8 mouse cellular contexts compared by ENCODE assay signal in genomic region chr2:156421381-156422110, GRCm38 (mm10). TPM values are rescaled to one million over a fixed set of nuclear protein-coding genes. Genes with fewer than 3 reads are reported as not detected.
A peak's percentile ranks its signal among the peaks of the same experiment; 100 is the strongest.
DNase-seq lines count a peak whose midpoint lies in the region; ATAC-seq and TF ChIP-seq lines count a peak whose summit lies in the region.

No protein-coding gene starts in this region.

- H3K4me2 ChIP-seq in lung, postnatal 0 days (replicated peaks; ENCODE audit: low read depth, low read length), result peak overlapping the region; percentile 96

- TF ChIP-seq EP300 in lung, postnatal 0 days (IDR thresholded peaks at IDR 0.05), result no peak

- peak; percentile 42 for ATAC-seq in granulocyte monocyte progenitor cell, adult 5-6 weeks (replicated peaks; ENCODE audit: poor library complexity, severe bottlenecking)
- ATAC-seq in lung, postnatal 0 days, result peak; percentile 40
- ATAC-seq in erythroid progenitor cell, adult 5-6 weeks (replicated peaks; ENCODE audit: low FRiP score, poor library complexity, severe bottlenecking), result no peak

- H3K27ac ChIP-seq in liver, adult 2 months (replicated peaks; ENCODE audit: insufficient read depth, low read depth, low read length), result no peak overlapping the region
- H3K27ac ChIP-seq in cerebellum, adult 2 months (ENCODE audit: insufficient read depth, low read length), result no peak overlapping the region
- H3K27ac ChIP-seq in lung, postnatal 0 days (ENCODE audit: low read length), result peak overlapping the region; percentile 68
- H3K27ac ChIP-seq in olfactory bulb, adult 2 months (ENCODE audit: insufficient read depth, low read depth, low read length), result no peak overlapping the region

- no peaks in the 10 kb centered on the region for H3K79me2 ChIP-seq in liver, adult 2 months (ENCODE audit: control insufficient read depth, insufficient read depth, low read length)

- H3K36me3 ChIP-seq in liver, adult 2 months (ENCODE audit: control insufficient read depth, insufficient read depth, low read length), result no peaks in the 10 kb centered on the region
- H3K36me3 ChIP-seq in lung, postnatal 0 days (ENCODE audit: insufficient read depth, low read length), result no peaks in the 10 kb centered on the region

- DNase-seq in liver, adult 2 months (ENCODE audit: extremely low read depth, low read depth, low spot score), result no peak
- no peak for DNase-seq in liver
- DNase-seq in cerebellum, adult 2 months, result peak in 1 of 2 experiments; percentile 35
- peak; percentile 41 to 67 for DNase-seq in kidney, postnatal 25 days
- DNase-seq in lung, postnatal 0 days (ENCODE audit: low spot score), result peak; percentile 53

- H3K9ac ChIP-seq in liver, adult 2 months (ENCODE audit: low read depth, low read length), result peak overlapping the region; percentile 57
- peak overlapping the region; percentile 56; the same call in 1 of the 2 replicates for H3K9ac ChIP-seq in lung, postnatal 0 days (replicated peaks; ENCODE audit: low read depth)

- no peak for TF ChIP-seq CTCF in liver, adult 2 months (IDR thresholded peaks at IDR 0.05; ENCODE audit: low read depth, low read length)
- TF ChIP-seq CTCF in cerebellum, adult 2 months (IDR thresholded peaks at IDR 0.05; ENCODE audit: borderline replicate concordance, insufficient read depth, low read depth, low read length), result no peak
- TF ChIP-seq CTCF in lung, postnatal 0 days (IDR thresholded peaks at IDR 0.05), result no peak
- no peak for TF ChIP-seq CTCF in olfactory bulb, adult 2 months (IDR thresholded peaks at IDR 0.05; ENCODE audit: insufficient read depth, low read depth, low read length)

- H3K9me3 ChIP-seq in lung, postnatal 0 days (ENCODE audit: low read length), result no peaks in the 10 kb centered on the region

- H3K4me1 ChIP-seq in liver, adult 2 months (ENCODE audit: control insufficient read depth, insufficient read depth, low read length), result peaks cover 3% of the 10 kb centered on the region; the same call in 1 of the 2 replicates
- H3K4me1 ChIP-seq in cerebellum, adult 2 months (ENCODE audit: control insufficient read depth, insufficient read depth, low read length), result peaks cover 5% of the 10 kb centered on the region; the same call in 1 of the 2 replicates
- H3K4me1 ChIP-seq in lung, postnatal 0 days (ENCODE audit: insufficient read depth, low read depth, low read length), result 0 out of 2 replicates have a peak, but pooled peaks cover 6% of the 10 kb centered on the region
- H3K4me1 ChIP-seq in olfactory bulb, adult 2 months (ENCODE audit: control insufficient read depth, insufficient read depth, low read length), result peaks cover 9% of the 10 kb centered on the region; the same call in 1 of the 2 replicates

- WGBS in liver, adult 2 months, result 2% methylated on average over 36 of the region's 36 CpGs
- 2% methylated on average over 36 of the region's 36 CpGs for WGBS in cerebellum, adult 2 months
- WGBS in lung, postnatal 0 days, result under 1% methylated on average over 35 of the region's 36 CpGs
- 2% methylated on average over 36 of the region's 36 CpGs for WGBS in olfactory bulb, adult 2 months

- H3K4me3 ChIP-seq in liver, adult 2 months (ENCODE audit: insufficient read depth, low read depth, low read length), result peak overlapping the region; percentile 59
- peak overlapping the region; percentile 56 for H3K4me3 ChIP-seq in cerebellum, adult 2 months (replicated peaks; ENCODE audit: insufficient read depth, low read depth, low read length)
- H3K4me3 ChIP-seq in lung, postnatal 0 days (ENCODE audit: low read depth, low read length), result peak overlapping the region; percentile 54
- peak overlapping the region; percentile 51 for H3K4me3 ChIP-seq in olfactory bulb, adult 2 months (ENCODE audit: insufficient read depth, low read depth, low read length)

- peaks cover 10% of the 10 kb centered on the region; the same call in 1 of the 2 replicates for H3K27me3 ChIP-seq in liver, adult 2 months (ENCODE audit: control insufficient read depth, insufficient read depth, low read length)
- no peaks in the 10 kb centered on the region for H3K27me3 ChIP-seq in cerebellum, adult 2 months (ENCODE audit: control insufficient read depth, insufficient read depth, low read length)
- peaks cover 10% of the 10 kb centered on the region; the same call in 1 of the 2 replicates for H3K27me3 ChIP-seq in lung, postnatal 0 days (replicated peaks; ENCODE audit: insufficient read depth, low read length)

- TF ChIP-seq POLR2A in liver, adult 2 months (IDR thresholded peaks at IDR 0.05; ENCODE audit: extremely low read depth, insufficient read depth, low read length), result no peak
- TF ChIP-seq POLR2A in cerebellum, adult 2 months (IDR thresholded peaks at IDR 0.05; ENCODE audit: borderline replicate concordance, insufficient read depth, low read length), result no peak
- no peak for TF ChIP-seq POLR2A in olfactory bulb, adult 2 months (IDR thresholded peaks at IDR 0.05; ENCODE audit: insufficient read depth, low read depth, low read length)

RNA-seq across cellular contexts. Expression of gene Epb41l1, which starts 0.8 kb away (rescaled TPM):
- 1.2 and 1.3 TPM in 2 replicates for total RNA-seq in liver, adult 2 months (2014; rRNA removed)
- polyA plus RNA-seq in liver, adult 2 months (2012; rRNA removed), result 0.72 and 1.1 TPM in 2 replicates
- 219 and 223 TPM in 2 replicates for polyA plus RNA-seq in cerebellum, adult 2 months (2012; rRNA removed)
- total RNA-seq in granulocyte monocyte progenitor cell, adult 5-6 weeks (2014; fragmentation: Nextera tagmentation), result 1.0 TPM in 1 of 2 replicates, not detected in the other
- 0.34 TPM in 1 of 2 replicates, not detected in the other for total RNA-seq in granulocyte monocyte progenitor cell, adult 5-6 weeks (2017)
- polyA plus RNA-seq in lung, postnatal 0 days (2015; fragmentation: Nextera tagmentation; extraction: Ambion mirVana), result 1.2 and 1.7 TPM in 2 replicates
- polyA plus RNA-seq in olfactory bulb, adult 2 months (2012; ENCODE audit: insufficient read depth, insufficient read length, low replicate concordance, missing spikeins), result 51.4 and 207 TPM in 2 replicates
- 0.36 and 0.84 TPM in 2 replicates for total RNA-seq in erythroid progenitor cell, adult 5-6 weeks (2015; ENCODE audit: low replicate concordance)
- total RNA-seq in erythroid progenitor cell, adult 5-6 weeks (2017; ENCODE audit: low replicate concordance), result 1.4 and 5.8 TPM in 2 replicates

Comparison
In these comparisons a context has a peak if more than half of its experiments do, and no peak if none do; other contexts are left out.
1. DNase-seq: peak in kidney, postnatal 25 days (2 of 2) and lung, postnatal 0 days (single experiment); none in liver, adult 2 months (single experiment) and liver (single experiment).
2. RNA of gene Epb41l1, which starts 0.8 kb away (polyA plus RNA-seq): 219 to 223 TPM in cerebellum, adult 2 months and 51.4 to 207 TPM in olfactory bulb, adult 2 months; 1.2 to 1.7 TPM in lung, postnatal 0 days and 0.72 to 1.1 TPM in liver, adult 2 months; every median in the first group is over 10 times any median in the second.
3. Peak in every context shown above with its lines, with median percentiles within 50 percentile points of each other: H3K4me3 ChIP-seq.